Mouse (Mus musculus): ENCODE measurements around the gene Dpf3. TPM values are rescaled to one million over a fixed set of nuclear protein-coding genes. Genes with fewer than 3 reads are reported as not detected.
A peak's percentile ranks its signal among the peaks of the same experiment; 100 is the strongest.

Dpf3 gene
- polyA plus RNA-seq, 1 experiment from 2014 or later: 26.9 TPM

GRCm38 (mm10) chr12:83405374-83406125 lies 82.0 kb downstream of the Dpf3 start:
- H3K4me2 ChIP-seq (replicated peaks): no peak overlapping the region
- no peaks in the 10 kb centered on the region for H3K36me3 ChIP-seq
- H3K27ac ChIP-seq: no peak overlapping the region
- H3K4me1 ChIP-seq (replicated peaks): no peaks in the 10 kb centered on the region
- ATAC-seq: no peak
- H3K27me3 ChIP-seq: no peaks in the 10 kb centered on the region
- WGBS: 94% methylated on average over 12 of the region's 12 CpGs
- no peaks in the 10 kb centered on the region for H3K9me3 ChIP-seq
- no peak overlapping the region for H3K4me3 ChIP-seq (replicated peaks)
- H3K9ac ChIP-seq (replicated peaks): no peak overlapping the region

GRCm38 (mm10) chr12:83402270-83402669 lies 85.2 kb downstream of the Dpf3 start:
- Histone ChIP-seq H3K27ac (no peak overlapping the region), H3K9ac (replicated peaks) (no peak overlapping the region), H3K36me3 (no peaks in the 10 kb centered on the region), H3K4me1 (replicated peaks) (no peaks in the 10 kb centered on the region), H3K4me3 (replicated peaks) (no peak overlapping the region), H3K27me3 (no peaks in the 10 kb centered on the region), H3K9me3 (no peaks in the 10 kb centered on the region), H3K4me2 (replicated peaks) (no peak overlapping the region)
- ATAC-seq: no peak
- WGBS: 86% methylated on average over 5 of the region's 5 CpGs

GRCm38 (mm10) chr12:83392011-83392410 lies 95.5 kb downstream of the Dpf3 start:
- ATAC-seq: no peak
- H3K4me1 ChIP-seq (replicated peaks): peaks cover 6% of the 10 kb centered on the region; the same call in 1 of the 2 replicates

GRCm38 (mm10) chr12:83387554-83387953 lies 100.0 kb downstream of the Dpf3 start:
- no peak overlapping the region for H3K4me3 ChIP-seq (replicated peaks)
- ATAC-seq: no peak
- H3K4me1 ChIP-seq (replicated peaks): peaks cover 6% of the 10 kb centered on the region
- no peak overlapping the region for H3K9ac ChIP-seq (replicated peaks)
- peak overlapping the region; percentile 8; the same call in 1 of the 2 replicates for H3K27ac ChIP-seq
- 33% methylated on average over 3 of the region's 3 CpGs for WGBS
- no peaks in the 10 kb centered on the region for H3K27me3 ChIP-seq
- H3K36me3 ChIP-seq: no peaks in the 10 kb centered on the region
- no peak overlapping the region for H3K4me2 ChIP-seq (replicated peaks)
- H3K9me3 ChIP-seq: no peaks in the 10 kb centered on the region

More at GRCm38 (mm10) chr12:83392011-83392410, 95.5 kb downstream of the Dpf3 start:
- Histone ChIP-seq H3K27ac (no peak overlapping the region), H3K4me2 (replicated peaks) (no peak overlapping the region), H3K27me3 (no peaks in the 10 kb centered on the region), H3K9ac (replicated peaks) (no peak overlapping the region), H3K9me3 (no peaks in the 10 kb centered on the region), H3K36me3 (no peaks in the 10 kb centered on the region), H3K4me3 (replicated peaks) (no peak overlapping the region)
- WGBS: 81% methylated on average over 16 of the region's 16 CpGs

- H3K27ac ChIP-seq: no peak overlapping the region
- H3K27me3 ChIP-seq: no peaks in the 10 kb centered on the region
- no peak overlapping the region for H3K4me3 ChIP-seq (replicated peaks)
- H3K36me3 ChIP-seq: no peaks in the 10 kb centered on the region
- H3K9ac ChIP-seq (replicated peaks): no peak overlapping the region
- WGBS: 86% methylated on average over 7 of the region's 7 CpGs
- no peak for ATAC-seq
- H3K4me1 ChIP-seq (replicated peaks): peaks cover 11% of the 10 kb centered on the region
- no peaks in the 10 kb centered on the region for H3K9me3 ChIP-seq
- H3K4me2 ChIP-seq (replicated peaks): no peak overlapping the region
Observed at GRCm38 (mm10) chr12:83381072-83381471, 106.4 kb downstream of the Dpf3 start.

GRCm38 (mm10) chr12:83380016-83380415 lies 107.5 kb downstream of the Dpf3 start:
- Histone ChIP-seq H3K27me3 (no peaks in the 10 kb centered on the region), H3K27ac (no peak overlapping the region), H3K9me3 (no peaks in the 10 kb centered on the region), H3K36me3 (no peaks in the 10 kb centered on the region), H3K4me1 (replicated peaks) (peaks cover 11% of the 10 kb centered on the region; the same call in 1 of the 2 replicates), H3K4me2 (replicated peaks) (no peak overlapping the region), H3K4me3 (replicated peaks) (no peak overlapping the region), H3K9ac (replicated peaks) (no peak overlapping the region)
- no peak for ATAC-seq
- 48% methylated on average over 3 of the region's 3 CpGs for WGBS

GRCm38 (mm10) chr12:83375015-83375831 lies 112.3 kb downstream of the Dpf3 start:
- Histone ChIP-seq H3K4me2 (replicated peaks) (no peak overlapping the region), H3K9ac (replicated peaks) (no peak overlapping the region), H3K4me3 (replicated peaks) (no peak overlapping the region), H3K27me3 (no peaks in the 10 kb centered on the region), H3K27ac (no peak overlapping the region), H3K36me3 (no peaks in the 10 kb centered on the region), H3K4me1 (replicated peaks) (peaks cover 7% of the 10 kb centered on the region; the same call in 1 of the 2 replicates), H3K9me3 (no peaks in the 10 kb centered on the region)
- no peak for ATAC-seq
- WGBS: 82% methylated on average over 12 of the region's 12 CpGs

- no peak overlapping the region for H3K4me3 ChIP-seq (replicated peaks)
- H3K9me3 ChIP-seq: peaks cover 4% of the 10 kb centered on the region; the same call in 1 of the 2 replicates
- no peak overlapping the region for H3K27ac ChIP-seq
- no peak for ATAC-seq
- H3K4me1 ChIP-seq (replicated peaks): peaks cover 6% of the 10 kb centered on the region; the same call in 1 of the 2 replicates
- WGBS: 58% methylated on average over 7 of the region's 7 CpGs
- H3K27me3 ChIP-seq: no peaks in the 10 kb centered on the region
- no peaks in the 10 kb centered on the region for H3K36me3 ChIP-seq
- H3K4me2 ChIP-seq (replicated peaks): no peak overlapping the region
- no peak overlapping the region for H3K9ac ChIP-seq (replicated peaks)
Observed at GRCm38 (mm10) chr12:83373081-83373480, 114.4 kb downstream of the Dpf3 start.

- Histone ChIP-seq H3K4me2 (replicated peaks) (no peak overlapping the region), H3K4me1 (replicated peaks) (peaks cover 6% of the 10 kb centered on the region; the same call in 1 of the 2 replicates), H3K27me3 (no peaks in the 10 kb centered on the region), H3K27ac (no peak overlapping the region), H3K9ac (replicated peaks) (no peak overlapping the region), H3K9me3 (peaks cover 4% of the 10 kb centered on the region; the same call in 1 of the 2 replicates), H3K4me3 (replicated peaks) (no peak overlapping the region), H3K36me3 (no peaks in the 10 kb centered on the region)
- no peak for ATAC-seq
- WGBS: 87% methylated on average over 7 of the region's 7 CpGs
Observed at GRCm38 (mm10) chr12:83372290-83372689, 115.2 kb downstream of the Dpf3 start.

- Histone ChIP-seq H3K9me3 (peaks cover 4% of the 10 kb centered on the region; the same call in 1 of the 2 replicates), H3K4me2 (replicated peaks) (no peak overlapping the region), H3K4me3 (replicated peaks) (no peak overlapping the region), H3K4me1 (replicated peaks) (peaks cover 6% of the 10 kb centered on the region; the same call in 1 of the 2 replicates), H3K27me3 (no peaks in the 10 kb centered on the region), H3K36me3 (0 out of 2 replicates have a peak, but pooled peaks cover 3% of the 10 kb centered on the region), H3K27ac (no peak overlapping the region), H3K9ac (replicated peaks) (no peak overlapping the region)
- ATAC-seq: no peak
- WGBS: 87% methylated on average over 11 of the region's 11 CpGs
Observed at GRCm38 (mm10) chr12:83370221-83370620, 117.3 kb downstream of the Dpf3 start.

GRCm38 (mm10) chr12:83369416-83369815 lies 118.1 kb downstream of the Dpf3 start:
- no peak overlapping the region for H3K9ac ChIP-seq (replicated peaks)
- 91% methylated on average over 5 of the region's 5 CpGs for WGBS
- no peak overlapping the region for H3K27ac ChIP-seq
- H3K36me3 ChIP-seq: 0 out of 2 replicates have a peak, but pooled peaks cover 3% of the 10 kb centered on the region
- H3K27me3 ChIP-seq: no peaks in the 10 kb centered on the region
- H3K4me1 ChIP-seq (replicated peaks): peaks cover 6% of the 10 kb centered on the region; the same call in 1 of the 2 replicates
- H3K4me2 ChIP-seq (replicated peaks): no peak overlapping the region
- ATAC-seq: no peak
- peaks cover 4% of the 10 kb centered on the region; the same call in 1 of the 2 replicates for H3K9me3 ChIP-seq
- no peak overlapping the region for H3K4me3 ChIP-seq (replicated peaks)

GRCm38 (mm10) chr12:83367486-83367885 lies 120.0 kb downstream of the Dpf3 start:
- H3K4me2 ChIP-seq (replicated peaks): no peak overlapping the region
- no peak overlapping the region for H3K9ac ChIP-seq (replicated peaks)
- no peak overlapping the region for H3K4me3 ChIP-seq (replicated peaks)
- no peaks in the 10 kb centered on the region for H3K4me1 ChIP-seq (replicated peaks)
- H3K36me3 ChIP-seq: 0 out of 2 replicates have a peak, but pooled peaks cover 3% of the 10 kb centered on the region
- ATAC-seq: no peak
- WGBS: 92% methylated on average over 1 of the region's 1 CpGs
- H3K27ac ChIP-seq: no peak overlapping the region
- no peaks in the 10 kb centered on the region for H3K27me3 ChIP-seq
- peaks cover 4% of the 10 kb centered on the region; the same call in 1 of the 2 replicates for H3K9me3 ChIP-seq

Data from midbrain, embryonic 13.5 days (tissue).